Mouse (Mus musculus) lung, postnatal 0 days (tissue): Measurements from ENCODE around the gene Nostrin. TPM values are rescaled to one million over a fixed set of nuclear protein-coding genes. Genes with fewer than 3 reads are reported as not detected.

Source experiments
- ATAC-seq: fragments of 200-750 bp; cut with Nextera tagmentation; 2 replicates; pipeline ENCODE4 v1.8.0; 2017; ENCODE audit warnings: moderate library complexity
- DNase-seq: peaks from one replicate; pipeline ENCODE4 v3.0.0-alpha.2; 2016; ENCODE audit warnings: low spot score
- H3K27ac ChIP-seq: fragments of 300-500 bp; sonication (generic); 2 replicates; pipeline ENCODE4 v1.5.1; 2014; ENCODE audit warnings: antibody characterized with exemption, mild to moderate bottlenecking, low read length, mixed read lengths
- H3K27me3 ChIP-seq: fragments of 300-500 bp; sonication (generic); replicated peaks from 2 replicates; pipeline ENCODE4 v1.6.1; 2014; ENCODE audit warnings: low read length, mixed read lengths; ENCODE audit not compliant: insufficient read depth
- H3K36me3 ChIP-seq: fragments of 300-500 bp; sonication (generic); 2 replicates; pipeline ENCODE4 v1.6.1; 2014; ENCODE audit warnings: low read length, mixed read lengths; ENCODE audit not compliant: insufficient read depth
- H3K4me1 ChIP-seq: fragments of 300-500 bp; sonication (generic); 2 replicates; pipeline ENCODE4 v1.6.1; 2014; ENCODE audit warnings: antibody characterized with exemption, low read depth, low read length, mixed read lengths; ENCODE audit not compliant: insufficient read depth
- H3K4me2 ChIP-seq: fragments of 300-500 bp; sonication (generic); replicated peaks from 2 replicates; pipeline ENCODE4 v1.6.1; 2014; ENCODE audit warnings: low read depth, mild to moderate bottlenecking, low read length, moderate library complexity, mixed read lengths
- H3K4me3 ChIP-seq: fragments of 300-500 bp; sonication (generic); 2 replicates; pipeline ENCODE4 v1.5.1; 2014; ENCODE audit warnings: low read depth, low read length
- H3K9ac ChIP-seq: fragments of 300-500 bp; sonication (generic); replicated peaks from 2 replicates; pipeline ENCODE4 v1.6.1; 2014; ENCODE audit warnings: low read depth, mild to moderate bottlenecking
- H3K9me3 ChIP-seq: fragments of 300-500 bp; sonication (generic); 2 replicates; pipeline ENCODE4 v1.6.1; 2016; ENCODE audit warnings: low read length, mixed read lengths
- CTCF ChIP-seq: IDR thresholded peaks from 2 replicates; pipeline ENCODE4 v1.5.1; 2016; ENCODE audit warnings: antibody characterized with exemption, mild to moderate bottlenecking
- EP300 ChIP-seq: IDR thresholded peaks from 2 replicates; pipeline ENCODE4 v1.6.1; 2016; ENCODE audit warnings: antibody characterized with exemption, mild to moderate bottlenecking, control low read depth
- whole genome bisulfite sequencing: fragments of 180-500 bp; shearing (Covaris S2); extraction: QIAGEN DNeasy Blood & Tissue Kit; methylation state at CpG from one replicate; pipeline ENCODE4 v1.1.7; 2014; 5-methylcytosine and 5-hydroxymethylcytosine counted together
- polyA plus RNA-seq: library from polyadenylated mRNA; unstranded; fragments of >200 nt; fragmentation: Nextera tagmentation; extraction: Ambion mirVana; gene quantifications from 2 replicates; pipeline ENCODE4 v1.2.1, GENCODE M21; 2015

Gene Nostrin
- polyA plus RNA-seq, 1 experiment from 2014 or later = 48.0 TPM

GRCm38 (mm10) chr2:69232101-69232500 is 96.5 kb downstream of the Nostrin start:
- DNase-seq (no peak), ATAC-seq (no peak)
- H3K27ac ChIP-seq = no peak overlapping the region
- H3K9me3 ChIP-seq = no peaks in the 10 kb centered on the region
- no peak for TF ChIP-seq CTCF
- TF ChIP-seq EP300 = no peak
- H3K9ac ChIP-seq = no peak overlapping the region
- no peak overlapping the region for H3K4me2 ChIP-seq
- no peaks in the 10 kb centered on the region for H3K4me1 ChIP-seq
- no peaks in the 10 kb centered on the region for H3K27me3 ChIP-seq
- H3K4me3 ChIP-seq = no peak overlapping the region
- no peaks in the 10 kb centered on the region for H3K36me3 ChIP-seq

GRCm38 (mm10) chr2:69234976-69235678 is 99.5 kb downstream of the Nostrin start:
- ATAC-seq = no peak
- no peak overlapping the region for H3K9ac ChIP-seq
- no peak for DNase-seq

More at GRCm38 (mm10) chr2:69234976-69235678, 99.5 kb downstream of the Nostrin start:
- TF ChIP-seq EP300 (no peak), CTCF (no peak)
- Histone ChIP-seq H3K9me3 (no peaks in the 10 kb centered on the region), H3K27ac (no peak overlapping the region), H3K4me2 (no peak overlapping the region), H3K36me3 (no peaks in the 10 kb centered on the region), H3K27me3 (no peaks in the 10 kb centered on the region), H3K4me3 (no peak overlapping the region), H3K4me1 (no peaks in the 10 kb centered on the region)
- 86% methylated on average over 5 of the region's 5 CpGs for WGBS

Other genes starting within 250 kb of the Nostrin start
- 11.1 and 15.5 TPM in 2 replicates for gene Spc25, start 70.4 kb downstream of the Nostrin start, polyA plus RNA-seq
- not detected in 2 replicates for gene G6pc2, start 75.3 kb downstream of the Nostrin start, polyA plus RNA-seq
- 0.08 and 0.13 TPM in 2 replicates for gene Abcb11, start 206.8 kb downstream of the Nostrin start, polyA plus RNA-seq
- gene Dhrs9, start 244.6 kb downstream of the Nostrin start, polyA plus RNA-seq = 0.10 and 0.14 TPM in 2 replicates